Mouse (Mus musculus): Measurements from ENCODE around the gene Nxn. TPM values are rescaled to one million over a fixed set of nuclear protein-coding genes. Genes with fewer than 3 reads are reported as not detected.

The Nxn gene
- polyA plus RNA-seq, 1 experiment from 2014 or later, result 36.0 TPM

- Histone ChIP-seq H3K9me3 (ENCODE audit: control insufficient read depth, low read length) (no peaks in the 10 kb centered on the region), H3K4me1 (replicated peaks; ENCODE audit: control insufficient read depth, insufficient read depth, low read length) (0 out of 2 replicates have a peak, but pooled peaks cover 16% of the 10 kb centered on the region), H3K27me3 (ENCODE audit: control insufficient read depth, insufficient read depth, low read length) (no peaks in the 10 kb centered on the region), H3K36me3 (replicated peaks; ENCODE audit: control insufficient read depth, insufficient read depth) (no peaks in the 10 kb centered on the region), H3K4me2 (replicated peaks) (no peak overlapping the region), H3K9ac (no peak overlapping the region), H3K27ac (no peak overlapping the region), H3K4me3 (replicated peaks; ENCODE audit: low read length) (no peak overlapping the region)
- DNase-seq (ENCODE audit: low spot score) (no peak), ATAC-seq (ENCODE audit: low FRiP score) (no peak)
- WGBS, result 83% methylated on average over 3 of the region's 3 CpGs
These were observed 22.5 kb downstream of the Nxn start for GRCm38 (mm10) chr11:76376425-76376824.

GRCm38 (mm10) chr11:76374491-76375185, 24.3 kb downstream of the Nxn start:
- WGBS, result 60% methylated on average over 17 of the region's 17 CpGs

GRCm38 (mm10) chr11:76372534-76372933, 26.4 kb downstream of the Nxn start:
- 49% methylated on average over 6 of the region's 6 CpGs for WGBS
- H3K36me3 ChIP-seq (replicated peaks; ENCODE audit: control insufficient read depth, insufficient read depth), result no peaks in the 10 kb centered on the region
- no peak for DNase-seq (ENCODE audit: low spot score)
- no peak overlapping the region for H3K4me2 ChIP-seq (replicated peaks)
- peak overlapping the region; percentile 14; the same call in 1 of the 2 replicates for H3K27ac ChIP-seq
- no peaks in the 10 kb centered on the region for H3K9me3 ChIP-seq (ENCODE audit: control insufficient read depth, low read length)
- H3K4me1 ChIP-seq (replicated peaks; ENCODE audit: control insufficient read depth, insufficient read depth, low read length), result 0 out of 2 replicates have a peak, but pooled peaks cover 16% of the 10 kb centered on the region
- no peak overlapping the region for H3K9ac ChIP-seq
- H3K27me3 ChIP-seq (ENCODE audit: control insufficient read depth, insufficient read depth, low read length), result no peaks in the 10 kb centered on the region
- no peak for ATAC-seq (ENCODE audit: low FRiP score)
- H3K4me3 ChIP-seq (replicated peaks; ENCODE audit: low read length), result no peak overlapping the region

More at GRCm38 (mm10) chr11:76374491-76375185, 24.3 kb downstream of the Nxn start:
- DNase-seq (ENCODE audit: low spot score) (no peak), ATAC-seq (ENCODE audit: low FRiP score) (no peak)
- no peaks in the 10 kb centered on the region for H3K36me3 ChIP-seq (replicated peaks; ENCODE audit: control insufficient read depth, insufficient read depth)
- H3K27ac ChIP-seq, result peak overlapping the region; percentile 16; the same call in 1 of the 2 replicates
- no peaks in the 10 kb centered on the region for H3K9me3 ChIP-seq (ENCODE audit: control insufficient read depth, low read length)
- no peaks in the 10 kb centered on the region for H3K27me3 ChIP-seq (ENCODE audit: control insufficient read depth, insufficient read depth, low read length)
- H3K4me1 ChIP-seq (replicated peaks; ENCODE audit: control insufficient read depth, insufficient read depth, low read length), result 0 out of 2 replicates have a peak, but pooled peaks cover 16% of the 10 kb centered on the region
- H3K4me2 ChIP-seq (replicated peaks), result no peak overlapping the region
- no peak overlapping the region for H3K9ac ChIP-seq
- no peak overlapping the region for H3K4me3 ChIP-seq (replicated peaks; ENCODE audit: low read length)

- ATAC-seq (ENCODE audit: low FRiP score) (no peak), DNase-seq (ENCODE audit: low spot score) (no peak)
- no peaks in the 10 kb centered on the region for H3K9me3 ChIP-seq (ENCODE audit: control insufficient read depth, low read length)
- H3K36me3 ChIP-seq (replicated peaks; ENCODE audit: control insufficient read depth, insufficient read depth), result no peaks in the 10 kb centered on the region
- peak overlapping the region; percentile 14; the same call in 1 of the 2 replicates for H3K27ac ChIP-seq
- no peaks in the 10 kb centered on the region for H3K27me3 ChIP-seq (ENCODE audit: control insufficient read depth, insufficient read depth, low read length)
- 66% methylated on average over 2 of the region's 2 CpGs for WGBS
- H3K4me2 ChIP-seq (replicated peaks), result no peak overlapping the region
- H3K4me3 ChIP-seq (replicated peaks; ENCODE audit: low read length), result no peak overlapping the region
- H3K4me1 ChIP-seq (replicated peaks; ENCODE audit: control insufficient read depth, insufficient read depth, low read length), result 0 out of 2 replicates have a peak, but pooled peaks cover 16% of the 10 kb centered on the region
- no peak overlapping the region for H3K9ac ChIP-seq
These were observed 26.8 kb downstream of the Nxn start for GRCm38 (mm10) chr11:76372120-76372519.

- DNase-seq (ENCODE audit: low spot score), result no peak
- H3K4me1 ChIP-seq (replicated peaks; ENCODE audit: control insufficient read depth, insufficient read depth, low read length), result 0 out of 2 replicates have a peak, but pooled peaks cover 16% of the 10 kb centered on the region
- no peaks in the 10 kb centered on the region for H3K36me3 ChIP-seq (replicated peaks; ENCODE audit: control insufficient read depth, insufficient read depth)
- no peaks in the 10 kb centered on the region for H3K27me3 ChIP-seq (ENCODE audit: control insufficient read depth, insufficient read depth, low read length)
- H3K9ac ChIP-seq, result no peak overlapping the region
- H3K27ac ChIP-seq, result no peak overlapping the region
- no peaks in the 10 kb centered on the region for H3K9me3 ChIP-seq (ENCODE audit: control insufficient read depth, low read length)
- no peak overlapping the region for H3K4me3 ChIP-seq (replicated peaks; ENCODE audit: low read length)
- ATAC-seq (ENCODE audit: low FRiP score), result no peak
- H3K4me2 ChIP-seq (replicated peaks), result no peak overlapping the region
These were observed 28.4 kb downstream of the Nxn start for GRCm38 (mm10) chr11:76370491-76370890.

GRCm38 (mm10) chr11:76366720-76367119, 32.2 kb downstream of the Nxn start:
- DNase-seq (ENCODE audit: low spot score), result no peak

GRCm38 (mm10) chr11:76364038-76364437, 34.9 kb downstream of the Nxn start:
- no peak overlapping the region for H3K4me2 ChIP-seq (replicated peaks)
- peak overlapping the region; percentile 55 for H3K27ac ChIP-seq
- ATAC-seq (ENCODE audit: low FRiP score), result no peak

More at GRCm38 (mm10) chr11:76366720-76367119, 32.2 kb downstream of the Nxn start:
- WGBS, result 86% methylated on average over 15 of the region's 15 CpGs
- no peak for ATAC-seq (ENCODE audit: low FRiP score)
- H3K9me3 ChIP-seq (ENCODE audit: control insufficient read depth, low read length), result no peaks in the 10 kb centered on the region
- no peak overlapping the region for H3K4me3 ChIP-seq (replicated peaks; ENCODE audit: low read length)
- H3K4me1 ChIP-seq (replicated peaks; ENCODE audit: control insufficient read depth, insufficient read depth, low read length), result peaks cover 17% of the 10 kb centered on the region
- H3K4me2 ChIP-seq (replicated peaks), result no peak overlapping the region
- H3K27me3 ChIP-seq (ENCODE audit: control insufficient read depth, insufficient read depth, low read length), result no peaks in the 10 kb centered on the region
- H3K36me3 ChIP-seq (replicated peaks; ENCODE audit: control insufficient read depth, insufficient read depth), result no peaks in the 10 kb centered on the region
- H3K27ac ChIP-seq, result no peak overlapping the region
- H3K9ac ChIP-seq, result no peak overlapping the region

GRCm38 (mm10) chr11:76363636-76364035, 35.3 kb downstream of the Nxn start:
- H3K4me1 ChIP-seq (replicated peaks; ENCODE audit: control insufficient read depth, insufficient read depth, low read length), result peaks cover 27% of the 10 kb centered on the region
- H3K36me3 ChIP-seq (replicated peaks; ENCODE audit: control insufficient read depth, insufficient read depth), result no peaks in the 10 kb centered on the region
- H3K9ac ChIP-seq, result no peak overlapping the region
- DNase-seq (ENCODE audit: low spot score) (no peak), ATAC-seq (ENCODE audit: low FRiP score) (no peak)
- peak overlapping the region; percentile 23; the same call in 1 of the 2 replicates for H3K4me2 ChIP-seq (replicated peaks)
- peak overlapping the region; percentile 55 for H3K27ac ChIP-seq
- no peak overlapping the region for H3K4me3 ChIP-seq (replicated peaks; ENCODE audit: low read length)
- H3K27me3 ChIP-seq (ENCODE audit: control insufficient read depth, insufficient read depth, low read length), result no peaks in the 10 kb centered on the region
- no peaks in the 10 kb centered on the region for H3K9me3 ChIP-seq (ENCODE audit: control insufficient read depth, low read length)
- WGBS, result 10% methylated on average over 9 of the region's 9 CpGs

More at GRCm38 (mm10) chr11:76364038-76364437, 34.9 kb downstream of the Nxn start:
- no peak for DNase-seq (ENCODE audit: low spot score)
- Histone ChIP-seq H3K9ac (no peak overlapping the region), H3K27me3 (ENCODE audit: control insufficient read depth, insufficient read depth, low read length) (no peaks in the 10 kb centered on the region), H3K36me3 (replicated peaks; ENCODE audit: control insufficient read depth, insufficient read depth) (no peaks in the 10 kb centered on the region), H3K4me3 (replicated peaks; ENCODE audit: low read length) (no peak overlapping the region), H3K9me3 (ENCODE audit: control insufficient read depth, low read length) (no peaks in the 10 kb centered on the region), H3K4me1 (replicated peaks; ENCODE audit: control insufficient read depth, insufficient read depth, low read length) (peaks cover 23% of the 10 kb centered on the region)
- WGBS, result 72% methylated on average over 5 of the region's 5 CpGs

GRCm38 (mm10) chr11:76363178-76363577, 35.8 kb downstream of the Nxn start:
- H3K27me3 ChIP-seq (ENCODE audit: control insufficient read depth, insufficient read depth, low read length), result no peaks in the 10 kb centered on the region
- no peak for DNase-seq (ENCODE audit: low spot score)
- H3K4me2 ChIP-seq (replicated peaks), result peak overlapping the region; percentile 23; the same call in 1 of the 2 replicates
- H3K36me3 ChIP-seq (replicated peaks; ENCODE audit: control insufficient read depth, insufficient read depth), result no peaks in the 10 kb centered on the region
- 15% methylated on average over 6 of the region's 6 CpGs for WGBS
- H3K27ac ChIP-seq, result no peak overlapping the region
- no peak overlapping the region for H3K4me3 ChIP-seq (replicated peaks; ENCODE audit: low read length)
- peaks cover 31% of the 10 kb centered on the region for H3K4me1 ChIP-seq (replicated peaks; ENCODE audit: control insufficient read depth, insufficient read depth, low read length)
- 0 out of 2 replicates have a peak, but pooled peaks have one; percentile 27 for ATAC-seq (ENCODE audit: low FRiP score)
- H3K9me3 ChIP-seq (ENCODE audit: control insufficient read depth, low read length), result no peaks in the 10 kb centered on the region
- H3K9ac ChIP-seq, result 0 out of 2 replicates have a peak overlapping the region, but pooled peaks have one; percentile 16
